Mouse (Mus musculus) erythroblast, embryonic 14.5 days (primary cell): ENCODE results near the gene Mgat3.

Source experiments
- GATA1 ChIP-seq: IDR thresholded peaks from 2 replicates; pipeline ENCODE4 v1.6.1; 2012; ENCODE audit warnings: low read length, inconsistent platforms, mixed read lengths
- TAL1 ChIP-seq: IDR thresholded peaks from 3 replicates; pipeline ENCODE4 v1.6.1; 2012; ENCODE audit warnings: low read length, inconsistent platforms, mixed read lengths

GRCm38 (mm10) chr15:80140878-80141277, 32.6 kb upstream of the Mgat3 start:
- no peak for TF ChIP-seq TAL1
- no peak for TF ChIP-seq GATA1
